Comparison of ENCODE assay signal across 8 mouse cellular contexts in genomic region chr19:56396669-56397621, GRCm38 (mm10). TPM values are rescaled to one million over a fixed set of nuclear protein-coding genes. Genes with fewer than 3 reads are reported as not detected.
DNase-seq lines count a peak whose midpoint lies in the region; ATAC-seq and TF ChIP-seq lines count a peak whose summit lies in the region.

Gene Casp7 (plus strand): TSS chr19:56397129.

- H3K4me2 ChIP-seq in forebrain, embryonic 16.5 days (ENCODE audit: low read length) = peak within 1 kb of the TSS; percentile 96

- TF ChIP-seq EP300 in MEL (IDR thresholded peaks at IDR 0.05; ENCODE audit: low read depth in 1 of 2, low read length in 2 of 2) = peak in 1 of 2 experiments; percentile 32; a peak in 2 of 4 replicates

- peak within 1 kb of the TSS; percentile 53 to 74 for H3K4me3 ChIP-seq in MEL (ENCODE audit: control insufficient read depth in 1 of 2, insufficient read depth in 1 of 2, low read depth in 2 of 2, low read length in 2 of 2)
- H3K4me3 ChIP-seq in forebrain, embryonic 16.5 days (replicated peaks; ENCODE audit: low read length) = peak within 1 kb of the TSS; percentile 68

- ATAC-seq in forebrain, embryonic 16.5 days = peak; percentile 77
- peak; percentile 28 to 42 for ATAC-seq in hematopoietic stem cell, adult 5-6 weeks (replicated peaks in 1 of 2; ENCODE audit: insufficient read depth in 1 of 2, low FRiP score in 2 of 2, low TSS enrichment in 1 of 2, low read depth in 1 of 2, poor library complexity in 2 of 2, severe bottlenecking in 2 of 2)
- peak; percentile 60 for ATAC-seq in megakaryocyte, adult 5-6 weeks (ENCODE audit: poor library complexity, severe bottlenecking)

- peaks cover 36 to 70% of the 10 kb centered on the region in 2 experiments for H3K4me1 ChIP-seq in MEL (ENCODE audit: control insufficient read depth in 1 of 2, insufficient read depth in 2 of 2, low read length in 2 of 2)
- H3K4me1 ChIP-seq in forebrain, embryonic 16.5 days (replicated peaks; ENCODE audit: control insufficient read depth, insufficient read depth, low read length) = peaks cover 11% of the 10 kb centered on the region

- TF ChIP-seq POLR2A in MEL (IDR thresholded peaks at IDR 0.05; ENCODE audit: control insufficient read depth in 1 of 2, insufficient read depth in 1 of 2, low read depth in 1 of 2, low read length in 2 of 2, poor library complexity in 1 of 2) = peak; percentile 26 to 61; a peak in 3 of 4 replicates
- no peak for TF ChIP-seq POLR2A in brain, embryonic 14.5 days (IDR thresholded peaks at IDR 0.05; ENCODE audit: borderline replicate concordance, extremely low read depth, insufficient read depth, insufficient read length, poor library complexity, severe bottlenecking)

- DNase-seq in MEL (ENCODE audit: low read depth, low spot score) = peak; percentile 88
- DNase-seq in brain, embryonic 14.5 days (ENCODE audit: low read depth) = peak; percentile 80
- peak; percentile 27 to 35 for DNase-seq in layer of hippocampus, postnatal 36 days
- DNase-seq in right cerebral cortex, adult 18-20 months = peak; percentile 35
- peak; percentile 74 for DNase-seq in urinary bladder, postnatal 14 days (ENCODE audit: low spot score)

- peak in 2 of 3 experiments; percentile 26 to 32; a peak in 3 of 6 replicates for TF ChIP-seq CTCF in MEL (IDR thresholded peaks at IDR 0.05 in 2 of 3, conservative IDR thresholded peaks at IDR 0.05 in 1 of 3; ENCODE audit: control insufficient read depth in 1 of 3, insufficient read depth in 1 of 3, low read depth in 2 of 3, low read length in 3 of 3, poor library complexity in 1 of 3, severe bottlenecking in 1 of 3)
- no peak for TF ChIP-seq CTCF in brain, embryonic 14.5 days (IDR thresholded peaks at IDR 0.05; ENCODE audit: borderline replicate concordance, extremely low read depth, insufficient read depth, insufficient read length)

- H3K9ac ChIP-seq in MEL (ENCODE audit: control insufficient read depth, low read depth, low read length, poor library complexity, severe bottlenecking) = peak within 1 kb of the TSS; percentile 70
- H3K9ac ChIP-seq in forebrain, embryonic 16.5 days (replicated peaks; ENCODE audit: low read depth, low read length) = peak within 1 kb of the TSS; percentile 70

- H3K27ac ChIP-seq in MEL (ENCODE audit: control insufficient read depth, low read depth, low read length) = peak within 1 kb of the TSS; percentile 95
- H3K27ac ChIP-seq in forebrain, embryonic 16.5 days (ENCODE audit: low read length) = peak within 1 kb of the TSS; percentile 16; the same call in 1 of the 2 replicates

- WGBS in forebrain, embryonic 16.5 days = under 1% methylated on average over 78 of the region's 78 CpGs

- H3K36me3 ChIP-seq in MEL (ENCODE audit: control insufficient read depth in 1 of 2, insufficient read depth in 2 of 2, low read length in 2 of 2) = peaks cover 0 to 46% of the 10 kb centered on the region in 2 experiments; a peak in 3 of 4 replicates
- no peaks in the 10 kb centered on the region for H3K36me3 ChIP-seq in forebrain, embryonic 16.5 days (ENCODE audit: control insufficient read depth, insufficient read depth)

- no peaks in the 10 kb centered on the region for H3K27me3 ChIP-seq in MEL (ENCODE audit: control insufficient read depth in 1 of 2, insufficient read depth in 2 of 2, low read length in 2 of 2)
- peaks cover 3% of the 10 kb centered on the region; the same call in 1 of the 2 replicates for H3K27me3 ChIP-seq in forebrain, embryonic 16.5 days (replicated peaks; ENCODE audit: control insufficient read depth, insufficient read depth, low read length)

- peaks cover 35% of the 10 kb centered on the region for H3K79me2 ChIP-seq in MEL (ENCODE audit: control insufficient read depth, insufficient read depth, low read length, poor library complexity)

- no peak for TF ChIP-seq RAD21 in MEL (IDR thresholded peaks at IDR 0.05; ENCODE audit: low read depth, low read length)

- no peaks in the 10 kb centered on the region for H3K9me3 ChIP-seq in MEL (replicated peaks; ENCODE audit: insufficient read depth, low read length)
- no peaks in the 10 kb centered on the region for H3K9me3 ChIP-seq in forebrain, embryonic 16.5 days (ENCODE audit: control insufficient read depth, low read length)

TF ChIP-seq in MEL, 35 proteins besides CTCF, POLR2A, EP300 and RAD21:
- TF ChIP-seq ELF1 (IDR thresholded peaks at IDR 0.05; ENCODE audit: low read depth, low read length) (no peak), SMC3 (IDR thresholded peaks at IDR 0.05; ENCODE audit: low read depth, low read length) (no peak), ZC3H11A (IDR thresholded peaks at IDR 0.05; ENCODE audit: low read depth, low read length) (no peak), SIN3A (IDR thresholded peaks at IDR 0.05; ENCODE audit: low read length) (peak; percentile 18; the same call in 1 of the 2 replicates), POLR2AphosphoS2 (IDR thresholded peaks at IDR 0.05; ENCODE audit: low read length) (peak; percentile 58; the same call in 1 of the 2 replicates), ZKSCAN1 (IDR thresholded peaks at IDR 0.05; ENCODE audit: low read depth, low read length) (no peak), MXI1 (IDR thresholded peaks at IDR 0.05; ENCODE audit: low read depth, low read length) (peak; percentile 67), TCF12 (IDR thresholded peaks at IDR 0.05; ENCODE audit: low read depth, low read length) (peak; percentile 34; the same call in 1 of the 2 replicates), HCFC1 (IDR thresholded peaks at IDR 0.05; ENCODE audit: low read depth, low read length) (peak; percentile 41; the same call in 1 of the 2 replicates), BHLHE40 (IDR thresholded peaks at IDR 0.05; ENCODE audit: borderline replicate concordance, low read depth, low read length) (peak; percentile 53; the same call in 1 of the 2 replicates), USF1 (IDR thresholded peaks at IDR 0.05; ENCODE audit: low read depth, low read length) (peak; percentile 75), E2F4 (IDR thresholded peaks at IDR 0.05; ENCODE audit: borderline replicate concordance, low read depth, low read length) (peak; percentile 78; the same call in 1 of the 2 replicates), MAX (IDR thresholded peaks at IDR 0.05; ENCODE audit: low read length) (peak; percentile 93), MEF2A (IDR thresholded peaks at IDR 0.05; ENCODE audit: extremely low read depth, insufficient replicate concordance, low read depth, low read length, poor library complexity, severe bottlenecking) (no peak), ETS1 (IDR thresholded peaks at IDR 0.05; ENCODE audit: low read depth, low read length) (peak; percentile 9; the same call in 1 of the 2 replicates), UBTF (IDR thresholded peaks at IDR 0.05; ENCODE audit: borderline replicate concordance, insufficient read depth, low read depth, low read length) (0 out of 2 replicates have a peak, but pooled peaks have one; percentile 46), MYC (IDR thresholded peaks at IDR 0.05; ENCODE audit: low read depth, low read length) (peak; percentile 80), NELFE (IDR thresholded peaks at IDR 0.05; ENCODE audit: low read depth, low read length) (peak; percentile 55)

RNA-seq across cellular contexts. Expression of gene Casp7, which starts in this region (rescaled TPM):
- 53.9 and 70.4 TPM in 2 replicates for total RNA-seq in MEL (2012; rRNA removed)
- 10 to 100 TPM in 1 of 2 experiments, not detected in 1; 69.4 TPM for polyA plus RNA-seq in MEL (2012; ENCODE audit: insufficient read depth in 1 of 2, insufficient read length in 2 of 2, low read depth in 1 of 2, low replicate concordance in 2 of 2, missing spikeins in 1 of 2)
- 9.7 and 12.4 TPM in 2 replicates for polyA plus RNA-seq in brain, embryonic 14.5 days (2012; rRNA removed)
- 15.1 and 17.2 TPM in 2 replicates for polyA plus RNA-seq in forebrain, embryonic 16.5 days (2015; fragmentation: Nextera tagmentation; extraction: Ambion mirVana)
- 35.4 and 43.1 TPM in 2 replicates for total RNA-seq in hematopoietic stem cell, adult 5-6 weeks (2017)
- 1 to 10 TPM; 1.3 to 1.9 TPM for total RNA-seq in layer of hippocampus, postnatal 36 days (2021)
- 35.8 and 41.4 TPM in 2 replicates for total RNA-seq in megakaryocyte, adult 5-6 weeks (2015)
- 30.3 and 31.4 TPM in 2 replicates for total RNA-seq in megakaryocyte, adult 5-6 weeks (2017)

Comparison
In these comparisons a context has a peak if more than half of its experiments do, and no peak if none do; other contexts are left out.
1. Peak in every context shown above with its lines: DNase-seq, ATAC-seq, H3K4me3 ChIP-seq and H3K27ac ChIP-seq.
2. RNA of gene Casp7 (total RNA-seq): 53.9 to 70.4 TPM in MEL, 30.3 to 41.4 TPM in megakaryocyte, adult 5-6 weeks and 35.4 to 43.1 TPM in hematopoietic stem cell, adult 5-6 weeks; 1.3 to 1.9 TPM in layer of hippocampus, postnatal 36 days; every median in the first group is over 10 times any median in the second.
3. DNase-seq: peak in every context shown above with its lines; median percentile 88 in MEL; 80 in brain, embryonic 14.5 days; 74 in urinary bladder, postnatal 14 days; 35 in right cerebral cortex, adult 18-20 months; 31 in layer of hippocampus, postnatal 36 days.